Comparison of ENCODE assay signal across 32 mouse cellular contexts in genomic region chr3:139832599-139832998, GRCm38 (mm10).
"Had no signal": no experiment of that assay in that cellular context is flagged by ENCODE, and none has a peak within 500 bp of the region (broad histone marks: within the 10 kb centered on the region; RNA-seq: fewer than 3 reads in every experiment).

No protein-coding gene starts in this region.

- H3K4me2 ChIP-seq: limb, embryonic 12.5 days; limb, embryonic 13.5 days; limb, embryonic 15.5 days; liver, embryonic 11.5 days; liver, embryonic 12.5 days; liver, embryonic 13.5 days; liver, embryonic 15.5 days; lung, embryonic 14.5 days; lung, embryonic 15.5 days; midbrain, embryonic 11.5 days; midbrain, embryonic 12.5 days; midbrain, embryonic 13.5 days; midbrain, embryonic 15.5 days; neural tube, embryonic 12.5 days had no signal

- H3K27me3 ChIP-seq: limb, embryonic 12.5 days; limb, embryonic 13.5 days; limb, embryonic 15.5 days; liver, embryonic 12.5 days; liver, embryonic 13.5 days; liver, embryonic 15.5 days; lung, embryonic 15.5 days; megakaryocyte, embryonic 14.5 days; midbrain, embryonic 12.5 days; midbrain, embryonic 13.5 days; midbrain, embryonic 15.5 days; neural tube, embryonic 12.5 days had no signal

- ATAC-seq: liver, embryonic 12.5 days; liver, postnatal 0 days; lung, postnatal 0 days; midbrain, embryonic 13.5 days; midbrain, embryonic 15.5 days; midbrain, embryonic 16.5 days had no signal

- H3K4me1 ChIP-seq: limb, embryonic 10.5 days; limb, embryonic 13.5 days; limb, embryonic 15.5 days; liver, embryonic 12.5 days; liver, embryonic 13.5 days; liver, embryonic 15.5 days; lung, embryonic 15.5 days; megakaryocyte, embryonic 14.5 days; midbrain, embryonic 10.5 days; midbrain, embryonic 12.5 days; midbrain, embryonic 13.5 days; midbrain, embryonic 15.5 days; neural tube, embryonic 12.5 days had no signal

- H3K9ac ChIP-seq: limb, embryonic 12.5 days; limb, embryonic 13.5 days; limb, embryonic 15.5 days; liver, embryonic 12.5 days; liver, embryonic 13.5 days; liver, embryonic 14.5 days; liver, embryonic 15.5 days; liver, postnatal 0 days; lung, embryonic 14.5 days; lung, embryonic 15.5 days; midbrain, embryonic 12.5 days; midbrain, embryonic 13.5 days; midbrain, embryonic 15.5 days; neural tube, embryonic 12.5 days had no signal

- H3K27ac ChIP-seq: limb, embryonic 10.5 days; limb, embryonic 12.5 days; limb, embryonic 13.5 days; limb, embryonic 15.5 days; liver, embryonic 12.5 days; liver, embryonic 13.5 days; liver, embryonic 14.5 days; liver, embryonic 15.5 days; lung, embryonic 15.5 days; macrophage; midbrain, embryonic 10.5 days; midbrain, embryonic 12.5 days; midbrain, embryonic 13.5 days; midbrain, embryonic 15.5 days; neural tube, embryonic 12.5 days had no signal

- DNase-seq: left cerebral cortex, postnatal 4 days; liver; liver, embryonic 13.5 days; liver, postnatal 0 days; lung, adult 18-20 months; lung, adult 2 months; lung, embryonic 14.5 days; lung, postnatal 10 days; lung, postnatal 14 days; lung, postnatal 36 days; lung, postnatal 4 days; midbrain, embryonic 14.5 days had no signal

- H3K36me3 ChIP-seq: limb, embryonic 10.5 days; limb, embryonic 12.5 days; limb, embryonic 13.5 days; limb, embryonic 15.5 days; liver, embryonic 12.5 days; liver, embryonic 13.5 days; liver, embryonic 15.5 days; lung, embryonic 15.5 days; midbrain, embryonic 10.5 days; midbrain, embryonic 12.5 days; midbrain, embryonic 13.5 days; midbrain, embryonic 15.5 days; neural tube, embryonic 12.5 days had no signal

- H3K4me3 ChIP-seq: limb, embryonic 10.5 days; limb, embryonic 12.5 days; limb, embryonic 13.5 days; limb, embryonic 15.5 days; liver, embryonic 12.5 days; liver, embryonic 13.5 days; liver, embryonic 15.5 days; lung, embryonic 15.5 days; megakaryocyte, embryonic 14.5 days; midbrain, embryonic 10.5 days; midbrain, embryonic 12.5 days; midbrain, embryonic 13.5 days; midbrain, embryonic 15.5 days; myocyte; neural tube, embryonic 12.5 days had no signal

- H3K9me3 ChIP-seq: limb, embryonic 10.5 days; limb, embryonic 12.5 days; limb, embryonic 13.5 days; limb, embryonic 15.5 days; liver, embryonic 12.5 days; liver, embryonic 13.5 days; liver, embryonic 15.5 days; lung, embryonic 15.5 days; midbrain, embryonic 10.5 days; midbrain, embryonic 12.5 days; midbrain, embryonic 13.5 days; midbrain, embryonic 15.5 days; neural tube, embryonic 12.5 days had no signal
